Mouse (Mus musculus) stomach, postnatal 0 days (tissue): ENCODE results near the gene Atp5k.

Source experiments
- CTCF ChIP-seq: IDR thresholded peaks from 2 replicates; pipeline ENCODE4 v1.5.1; 2016; ENCODE audit warnings: antibody characterized with exemption, low read depth, mild to moderate bottlenecking, moderate library complexity
- EP300 ChIP-seq: optimal IDR thresholded peaks from 2 replicates; pipeline ENCODE3; 2016; ENCODE audit warnings: antibody characterized with exemption

DNA sequence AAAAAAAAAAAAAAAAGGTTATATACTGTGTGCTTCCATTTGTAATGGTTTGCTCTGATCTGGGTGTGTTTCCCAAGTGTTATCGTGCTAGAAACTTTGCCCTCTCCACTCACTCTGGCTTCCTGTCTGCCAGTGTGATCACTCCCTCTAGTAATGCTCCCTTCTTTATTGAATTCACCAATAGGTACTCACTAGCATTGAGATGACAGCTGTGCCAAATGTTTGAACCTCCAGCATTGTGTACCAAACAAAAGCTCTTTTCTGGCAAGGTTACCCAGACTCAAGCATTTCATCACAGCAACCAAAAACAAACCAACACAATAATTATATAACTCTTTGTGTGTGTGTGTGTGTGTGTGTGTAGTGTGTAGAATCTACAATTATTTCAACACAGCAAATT lies 17.4 kb upstream of the Atp5k start:
- TF ChIP-seq CTCF (no peak), EP300 (no peak)
